Mouse (Mus musculus): ENCODE data around the gene Top1.
"Not testable (repeated sequence)": the region's sequence is repeated elsewhere in the genome, so short reads cannot be mapped to it uniquely, and the experiment has no call there.

Top1 gene

GRCm38 (mm10) chr2:160630872-160631597 is 14.7 kb upstream of the Top1 start:
- DNase-seq (ENCODE audit: low spot score), result peak; percentile 41

DNA sequence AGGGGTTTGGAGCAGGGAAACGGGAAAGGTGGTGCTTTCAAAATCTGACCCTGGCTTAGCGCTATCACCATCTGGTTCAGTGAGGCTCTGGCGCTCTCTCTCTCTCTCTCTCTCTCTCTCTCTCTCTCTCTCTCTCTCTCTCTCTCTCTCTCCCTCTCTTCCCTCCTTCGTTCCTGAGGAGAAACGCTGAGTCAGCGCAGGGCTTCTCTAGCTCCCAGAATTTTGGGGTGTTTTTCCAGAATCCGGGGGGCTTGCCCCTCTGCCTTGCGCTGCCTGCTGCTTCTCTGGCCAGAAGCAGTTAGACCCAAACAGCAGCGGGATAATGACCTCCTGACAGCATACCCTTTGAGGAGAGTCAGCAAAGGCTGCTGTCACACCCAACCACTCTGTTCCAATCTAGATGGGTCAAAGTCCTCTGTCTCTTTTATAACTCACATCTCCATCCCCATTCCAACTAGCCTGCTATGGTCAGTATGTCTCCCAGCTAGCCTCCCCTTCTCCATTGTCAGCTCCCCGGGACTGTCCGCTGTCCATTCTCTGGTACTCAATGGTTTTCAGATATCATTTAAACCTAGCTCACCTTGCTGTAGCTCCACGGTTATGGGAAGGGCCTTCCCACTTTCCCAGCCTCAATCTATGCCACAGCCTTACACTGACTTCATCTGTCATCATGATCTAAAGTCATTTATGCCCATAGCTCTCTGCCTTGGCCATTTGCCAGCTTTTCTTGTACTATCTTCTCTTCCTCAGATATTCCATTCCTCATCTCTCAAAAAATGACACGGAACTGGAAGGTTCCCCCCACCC is 5.6 kb upstream of the Top1 start:
- DNase-seq (ENCODE audit: low spot score), result no peak

DNA sequence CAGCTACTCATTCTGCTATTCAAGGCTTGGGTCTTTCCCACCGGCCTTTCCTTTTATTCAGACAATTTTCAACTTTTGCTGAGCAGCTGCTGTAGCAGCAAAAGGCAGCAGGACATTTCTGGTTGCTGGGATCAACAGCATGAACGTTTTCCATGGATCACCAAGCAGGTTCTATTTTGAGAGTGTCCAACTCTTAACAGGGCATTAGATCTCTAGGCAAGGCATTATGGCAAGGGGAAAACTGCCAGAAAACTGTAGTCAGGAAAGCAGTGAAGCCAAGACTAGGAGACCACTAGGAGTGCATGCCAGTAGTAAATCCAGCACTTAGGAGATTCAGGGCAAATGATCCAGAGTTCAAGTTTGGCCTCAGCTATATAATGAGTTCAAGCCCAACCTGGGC is 4.5 kb upstream of the Top1 start:
- DNase-seq (ENCODE audit: low spot score), result no peak

GRCm38 (mm10) chr2:160646144-160646844 is 606 bp downstream of the Top1 start:
- peak; percentile 48 for DNase-seq (ENCODE audit: low spot score)

- DNase-seq (ENCODE audit: low spot score), result no peak
Observed at GRCm38 (mm10) chr2:160646845-160647178, 1.1 kb downstream of the Top1 start.

- DNase-seq (ENCODE audit: low spot score), result no peak
Observed at GRCm38 (mm10) chr2:160648097-160648496, 2.4 kb downstream of the Top1 start.

GRCm38 (mm10) chr2:160649072-160649471 is 3.4 kb downstream of the Top1 start:
- DNase-seq (ENCODE audit: low spot score), result no peak

DNA sequence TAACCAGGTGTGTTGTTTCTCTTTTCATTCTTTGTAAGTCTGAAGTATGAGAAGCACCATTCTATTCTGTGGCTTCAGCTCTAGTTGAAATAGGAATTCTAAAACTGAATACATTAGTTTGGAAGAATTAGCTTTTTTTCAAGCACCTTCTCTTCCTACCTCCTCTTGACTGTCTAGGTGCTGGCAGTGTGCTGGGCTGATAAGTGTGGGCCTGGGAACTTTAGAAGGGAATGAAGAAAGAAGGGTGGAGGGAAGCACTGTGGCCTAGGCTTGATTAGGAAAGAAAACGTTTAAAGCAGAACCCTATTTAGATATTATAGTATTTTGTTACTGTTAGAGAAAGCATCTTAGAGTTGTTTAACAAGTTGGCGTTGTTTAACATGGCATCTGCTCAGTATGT is 5.5 kb downstream of the Top1 start:
- no peak for DNase-seq (ENCODE audit: low spot score)

DNA sequence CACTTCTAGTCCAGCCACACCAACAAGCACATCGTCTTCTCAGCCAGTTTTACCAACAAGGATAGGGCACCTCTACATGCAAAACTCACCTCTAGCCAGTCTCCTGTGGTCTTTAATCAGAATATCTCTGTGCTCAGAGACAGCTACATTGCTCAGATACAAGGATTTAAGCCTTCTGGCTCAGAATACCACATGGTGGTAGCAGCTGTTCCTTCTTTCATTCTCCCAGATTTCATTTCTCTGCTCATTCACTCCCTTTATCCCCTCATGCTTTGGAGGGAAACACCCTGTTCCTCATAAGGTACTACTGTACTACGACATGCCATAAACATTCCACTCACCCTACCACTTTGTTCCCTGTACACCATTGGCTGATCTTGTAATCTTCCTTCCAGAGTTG is 7.5 kb downstream of the Top1 start:
- no peak for DNase-seq (ENCODE audit: low spot score)

DNA sequence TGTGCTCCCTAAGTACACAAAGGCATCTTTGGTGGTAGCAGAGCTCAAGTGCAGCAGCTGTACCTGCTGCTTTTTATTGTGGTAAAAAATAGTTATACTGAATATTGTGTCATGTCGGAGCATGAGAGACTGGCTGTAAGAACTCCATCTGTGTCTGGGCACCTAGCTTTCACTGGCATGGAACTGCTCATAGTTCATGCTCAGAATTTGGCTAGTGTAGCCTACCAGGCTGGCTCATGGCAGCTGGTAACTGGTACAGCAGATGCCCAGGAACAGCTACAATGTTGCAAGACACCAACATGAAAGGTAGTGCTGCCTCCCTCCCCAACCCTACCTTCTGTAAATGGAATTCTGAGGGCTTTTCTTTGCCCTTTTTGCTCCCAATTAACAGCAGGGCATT is 9.9 kb downstream of the Top1 start:
- no peak for DNase-seq (ENCODE audit: low spot score)

DNA sequence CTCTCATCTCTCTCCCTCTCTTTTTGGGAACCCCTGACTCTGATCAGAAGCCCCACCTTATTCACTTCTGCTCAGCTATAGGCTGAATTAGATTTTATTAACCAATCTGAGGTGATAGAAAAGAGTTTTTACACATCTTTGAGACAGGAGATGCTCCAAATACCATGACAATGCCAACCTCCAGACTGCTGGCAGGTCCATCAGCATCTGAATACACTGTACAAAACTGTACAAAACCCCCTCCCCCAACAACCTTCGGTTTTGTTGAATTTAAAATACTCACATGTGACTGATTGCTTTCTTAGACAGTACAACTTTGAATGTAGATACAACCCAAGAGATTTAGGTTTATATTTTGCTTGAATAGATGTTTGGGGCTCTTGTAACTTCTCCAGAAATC is 10.5 kb downstream of the Top1 start:
- no peak for DNase-seq (ENCODE audit: low spot score)

DNA sequence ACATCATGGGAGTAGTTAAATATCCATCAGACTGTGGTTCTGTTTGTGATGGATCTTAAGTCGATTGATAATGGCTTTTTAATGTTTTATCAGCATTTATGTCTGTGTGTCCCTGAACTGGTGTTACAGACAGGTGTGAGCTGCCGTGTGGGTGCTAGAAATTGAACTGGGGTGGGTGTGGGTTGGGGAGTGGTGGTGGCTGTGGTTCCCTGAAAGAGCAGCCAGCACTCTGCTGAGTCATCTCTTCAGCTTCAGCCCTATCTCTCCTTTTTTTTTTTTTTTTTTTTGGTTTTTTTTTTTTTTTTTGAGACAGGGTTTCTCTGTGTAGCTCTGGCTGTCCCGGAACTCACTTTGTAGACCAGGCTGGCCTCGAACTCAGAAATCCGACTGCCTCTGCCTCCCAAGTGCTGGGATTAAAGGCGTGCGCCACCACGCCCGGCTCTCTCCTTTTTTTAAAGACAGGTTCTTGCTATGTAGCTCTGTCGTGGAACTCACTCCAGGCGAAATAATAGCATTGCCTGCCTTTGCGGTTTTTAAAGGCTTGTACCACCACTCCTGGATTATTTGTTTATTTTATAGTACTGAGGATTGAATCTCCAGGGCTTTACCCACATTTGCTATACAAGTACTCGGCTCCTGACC is 12.2 kb downstream of the Top1 start:
- no peak for DNase-seq (ENCODE audit: low spot score)

- DNase-seq (ENCODE audit: low spot score), result no peak
Observed at GRCm38 (mm10) chr2:160658811-160659210, 13.1 kb downstream of the Top1 start.

DNA sequence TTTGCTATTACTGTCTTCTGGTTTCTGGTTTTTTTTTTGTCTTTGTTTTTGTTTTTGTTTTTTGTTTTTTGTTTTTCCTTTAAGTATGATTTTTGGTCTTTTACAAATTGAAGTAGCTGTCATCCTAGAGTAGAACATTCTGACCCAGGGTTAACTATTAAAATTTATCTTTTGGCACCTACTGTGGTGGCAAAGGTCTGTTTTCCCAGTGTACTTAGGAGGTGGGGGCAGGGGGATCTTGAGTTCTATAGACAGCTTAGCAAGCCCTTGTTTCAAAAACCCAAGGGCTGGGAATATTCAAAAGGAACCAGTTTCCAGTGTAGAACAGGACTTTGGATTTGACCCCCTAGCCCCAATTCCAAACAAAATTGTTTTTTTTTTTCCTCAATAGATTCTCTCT is 18.7 kb downstream of the Top1 start:
- DNase-seq (ENCODE audit: low spot score), result no peak

DNA sequence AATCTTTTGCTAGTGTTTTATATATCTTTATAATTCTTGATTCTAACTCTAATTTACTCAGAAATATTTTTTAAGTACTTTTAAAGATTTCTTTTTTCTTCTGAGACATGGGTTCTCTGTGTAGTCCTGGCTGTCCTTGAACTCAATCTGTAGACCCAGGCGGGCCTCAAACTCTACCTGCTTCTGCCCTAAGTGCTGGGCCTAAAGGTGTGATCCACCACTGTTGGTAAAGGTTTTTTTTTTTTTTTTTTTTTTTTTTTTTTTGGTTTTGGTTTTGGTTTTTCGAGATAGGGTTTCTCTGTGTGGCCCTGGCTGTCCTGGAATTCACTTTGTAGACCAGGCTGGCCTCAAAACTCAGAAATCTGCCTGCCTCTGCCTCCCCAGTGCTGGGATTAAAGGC is 19.3 kb downstream of the Top1 start:
- not testable (repeated sequence) for DNase-seq (ENCODE audit: low spot score)

GRCm38 (mm10) chr2:160667259-160667658 is 21.6 kb downstream of the Top1 start:
- DNase-seq (ENCODE audit: low spot score), result no peak

- DNase-seq (ENCODE audit: low spot score), result peak; percentile 55
Observed at GRCm38 (mm10) chr2:160700271-160700670, 54.6 kb downstream of the Top1 start.

DNA sequence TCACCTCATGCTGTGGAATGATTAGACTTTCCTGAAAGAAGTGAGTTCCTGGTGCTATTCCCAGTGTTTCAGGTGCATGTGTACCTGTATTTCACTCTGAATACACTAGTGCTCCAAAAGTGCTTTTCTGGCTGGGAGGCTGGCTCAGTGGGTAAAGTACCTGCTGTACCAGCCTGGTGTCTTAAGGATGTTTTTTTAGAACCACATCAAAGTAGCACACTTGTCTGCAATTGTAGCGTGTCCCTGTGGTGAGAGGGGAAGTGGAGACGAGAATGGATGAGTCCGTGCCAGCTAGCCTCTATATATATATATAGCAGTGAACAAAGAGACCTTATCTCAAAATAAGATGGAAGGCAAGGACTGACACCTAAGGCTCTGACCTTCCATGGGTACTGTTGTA is 55.9 kb downstream of the Top1 start:
- no peak for DNase-seq (ENCODE audit: low spot score)

GRCm38 (mm10) chr2:160702824-160703223 is 57.1 kb downstream of the Top1 start:
- no peak for DNase-seq (ENCODE audit: low spot score)

- DNase-seq (ENCODE audit: low spot score), result no peak
Observed at GRCm38 (mm10) chr2:160707673-160708072, 62.0 kb downstream of the Top1 start.

- DNase-seq (ENCODE audit: low spot score), result no peak
Observed at GRCm38 (mm10) chr2:160715463-160716030, 69.9 kb downstream of the Top1 start.

DNA sequence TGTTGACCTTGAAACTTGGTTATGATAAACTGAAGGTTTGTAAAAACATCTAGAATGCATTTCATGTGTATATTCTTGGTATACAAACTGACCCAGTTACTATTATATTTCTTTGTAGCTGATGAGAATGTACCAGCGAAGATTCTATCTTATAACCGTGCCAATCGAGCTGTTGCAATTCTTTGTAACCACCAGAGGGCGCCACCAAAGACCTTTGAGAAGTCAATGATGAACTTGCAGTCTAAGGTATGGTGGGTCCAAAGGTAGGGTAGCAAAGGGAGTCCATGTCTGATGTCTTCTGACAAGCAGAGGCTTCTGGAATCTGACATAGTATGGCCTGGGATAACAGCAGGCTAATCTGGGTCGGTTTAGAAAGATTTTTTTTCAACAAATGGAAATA is 71.6 kb downstream of the Top1 start:
- no peak for DNase-seq (ENCODE audit: low spot score)
